ENCODE assay signal across 24 mouse cellular contexts in genomic region chr4:59816477-59816876, GRCm38 (mm10). TPM values are rescaled to one million over a fixed set of nuclear protein-coding genes. Genes with fewer than 3 reads are reported as not detected.
DNase-seq lines count a peak whose midpoint lies in the region; TF ChIP-seq lines count a peak whose summit lies in the region.
"Had no signal": no experiment of that assay in that cellular context is flagged by ENCODE, and none has a peak within 500 bp of the region (broad histone marks: within the 10 kb centered on the region; RNA-seq: fewer than 3 reads in every experiment).

No protein-coding gene starts in this region.

- TF ChIP-seq POLR2A in spleen, adult 2 months (IDR thresholded peaks at IDR 0.05; ENCODE audit: low read depth, low read length) = no peak

- H3K36me3 ChIP-seq in spleen, adult 2 months (ENCODE audit: control insufficient read depth, insufficient read depth, low read length) = no peaks in the 10 kb centered on the region
- H3K36me3 ChIP-seq: heart, embryonic 13.5 days; hindbrain, embryonic 12.5 days; limb, embryonic 13.5 days had no signal

- no peak overlapping the region for H3K4me3 ChIP-seq in spleen, adult 2 months (ENCODE audit: extremely low read depth, insufficient read depth, insufficient read length)
- H3K4me3 ChIP-seq: embryonic facial prominence, embryonic 15.5 days; heart, embryonic 13.5 days; hindbrain, embryonic 12.5 days; limb, embryonic 13.5 days; liver, embryonic 12.5 days had no signal

- H3K27ac ChIP-seq in spleen, adult 2 months (ENCODE audit: insufficient read depth, low read length) = peak overlapping the region; percentile 37; the same call in 1 of the 2 replicates
- H3K27ac ChIP-seq: embryonic facial prominence, embryonic 15.5 days; heart, embryonic 13.5 days; hindbrain, embryonic 12.5 days; limb, embryonic 13.5 days; liver, embryonic 12.5 days had no signal

- no peak for TF ChIP-seq CTCF in spleen, adult 2 months (IDR thresholded peaks at IDR 0.05; ENCODE audit: extremely low read depth, insufficient read depth, insufficient read length, insufficient replicate concordance)

- 58% methylated on average over 9 of the region's 9 CpGs for WGBS in spleen, adult 2 months

- H3K4me1 ChIP-seq in spleen, adult 2 months (ENCODE audit: control insufficient read depth, insufficient read depth, insufficient read length) = peaks cover 52% of the 10 kb centered on the region; the same call in 1 of the 2 replicates

- intact Hi-C loops in gastrocnemius, postnatal 14 days (cut with DNase I; ENCODE audit: low total_unique reads) = no loop called here

- peak; percentile 39 for DNase-seq in cerebellum, adult 9-10 months
- no peak for DNase-seq in cerebellum, postnatal 25 days
- no peak for DNase-seq in spleen, adult 2 months (ENCODE audit: low read depth in 1 of 2, low spot score in 2 of 2)
- no peak for DNase-seq in spleen, adult 18-20 months
- DNase-seq in lung, postnatal 36 days = peak; percentile 84
- DNase-seq in thymus, postnatal 0 days (ENCODE audit: low spot score) = no peak
- no peak for DNase-seq in layer of hippocampus, postnatal 25 days (ENCODE audit: extremely low spot score in 1 of 2, low spot score in 1 of 2)
- DNase-seq in gastrocnemius, postnatal 14 days = no peak
- DNase-seq: adrenal gland, postnatal 14 days; cerebellum, adult 11 months; cerebellum, postnatal 36 days; embryo, embryonic 11 days; heart, postnatal 14 days; kidney, adult 8-10 months; kidney, postnatal 10 days; lung, embryonic 14.5 days; right cerebral cortex, adult 18-20 months; right cerebral cortex, postnatal 4 days; thymus, adult 2 months had no signal

- no peaks in the 10 kb centered on the region for H3K27me3 ChIP-seq in spleen, adult 2 months (ENCODE audit: control insufficient read depth, insufficient read depth, low read length)
- H3K27me3 ChIP-seq: embryonic facial prominence, embryonic 15.5 days; heart, embryonic 13.5 days; hindbrain, embryonic 12.5 days; limb, embryonic 13.5 days; liver, embryonic 12.5 days had no signal

RNA-seq across cellular contexts. Expression of gene Snx30, which starts 10.8 kb away (rescaled TPM):
- 8.8 and 12.5 TPM in 2 replicates for polyA plus RNA-seq in spleen, adult 2 months (2012; rRNA removed)
- 14.5 and 16.8 TPM in 2 replicates for polyA plus RNA-seq in thymus, postnatal 0 days (2015; fragmentation: Nextera tagmentation; extraction: Ambion mirVana)
- 10 to 100 TPM; 38.9 to 47.6 TPM for total RNA-seq in layer of hippocampus, postnatal 25 days (2021)
- 1 to 10 TPM; 4.0 to 4.4 TPM for total RNA-seq in gastrocnemius, postnatal 14 days (2021)

RNA-seq across cellular contexts. Expression of gene Inip, which starts 15.1 kb away (rescaled TPM):
- polyA plus RNA-seq in spleen, adult 2 months (2012; rRNA removed) = 9.8 and 10.1 TPM in 2 replicates
- polyA plus RNA-seq in thymus, postnatal 0 days (2015; fragmentation: Nextera tagmentation; extraction: Ambion mirVana) = 83.7 and 93.0 TPM in 2 replicates
- 10 to 100 TPM; 25.2 to 25.6 TPM for total RNA-seq in layer of hippocampus, postnatal 25 days (2021)
- total RNA-seq in gastrocnemius, postnatal 14 days (2021) = 1 to 10 TPM; 3.1 to 3.7 TPM

Comparison
In these comparisons a context has a peak if more than half of its experiments do, and no peak if none do; other contexts are left out.
1. DNase-seq: peak in cerebellum, adult 9-10 months (single experiment) and lung, postnatal 36 days (single experiment); none in cerebellum, postnatal 25 days (0 of 2), spleen, adult 2 months (0 of 2), spleen, adult 18-20 months (0 of 2), thymus, postnatal 0 days (single experiment), layer of hippocampus, postnatal 25 days (0 of 2) and gastrocnemius, postnatal 14 days (single experiment).
2. RNA of gene Snx30, which starts 10.8 kb away (total RNA-seq): 38.9 to 47.6 TPM in layer of hippocampus, postnatal 25 days; 4.0 to 4.4 TPM in gastrocnemius, postnatal 14 days; every median in the first group is over 4 times any median in the second.
3. RNA of gene Inip, which starts 15.1 kb away (total RNA-seq): 25.2 to 25.6 TPM in layer of hippocampus, postnatal 25 days; 3.1 to 3.7 TPM in gastrocnemius, postnatal 14 days; every median in the first group is over 4 times any median in the second.